Mouse (Mus musculus) ES-E14 (cell line): Measurements from ENCODE around the gene Gcnt7. TPM values are rescaled to one million over a fixed set of nuclear protein-coding genes. Genes with fewer than 3 reads are reported as not detected.

ENCODE experiments used
- DNase-seq: peaks from one replicate; pipeline ENCODE4 v3.0.0-alpha.2; 2013; ENCODE audit warnings: low read depth, low spot score
- H3K27ac ChIP-seq: 2 replicates; pipeline ENCODE4 v1.5.1; 2012; ENCODE audit warnings: low read depth, mild to moderate bottlenecking, low read length, moderate library complexity, mixed read lengths; ENCODE audit not compliant: poor library complexity, insufficient read depth, severe bottlenecking
- H3K36me3 ChIP-seq: 2 replicates; pipeline ENCODE4 v1.6.1; 2012; ENCODE audit warnings: mild to moderate bottlenecking, low read length, moderate library complexity, mixed read lengths; ENCODE audit not compliant: control insufficient read depth, poor library complexity, insufficient read depth, severe bottlenecking
- H3K4me1 ChIP-seq, 2 experiments: fragments of 150-350 bp in 1 of 2; sonication (generic) in 1 of 2; 2 replicates each; pipeline ENCODE4 v1.6.1; 2012; ENCODE audit warnings: low read length in 2 of 2, mild to moderate bottlenecking in 1 of 2, mixed read lengths in 1 of 2; ENCODE audit not compliant: control insufficient read depth in 2 of 2, insufficient read depth in 2 of 2, poor library complexity in 1 of 2
- H3K4me3 ChIP-seq, 2 experiments: fragments of 150-350 bp in 1 of 2; sonication (generic) in 1 of 2; 2 replicates each; pipeline ENCODE4 v1.5.1; 2012; ENCODE audit warnings: low read length in 2 of 2, low read depth in 1 of 2, mild to moderate bottlenecking in 1 of 2, mixed read lengths in 1 of 2; ENCODE audit not compliant: insufficient read depth in 1 of 2, poor library complexity in 1 of 2, severe bottlenecking in 1 of 2
- H3K9ac ChIP-seq: 2 replicates; pipeline ENCODE4 v1.6.1; 2012; ENCODE audit warnings: low read depth, mild to moderate bottlenecking, low read length, mixed read lengths; ENCODE audit not compliant: poor library complexity, insufficient read depth, severe bottlenecking
- H3K9me3 ChIP-seq: fragments of 150-350 bp; sonication (generic); 2 replicates; pipeline ENCODE4 v1.6.1; 2012; ENCODE audit warnings: low read depth, mild to moderate bottlenecking, low read length; ENCODE audit not compliant: control insufficient read depth, insufficient read depth
- CHD2 ChIP-seq: IDR thresholded peaks from 2 replicates; pipeline ENCODE4 v1.6.1; 2014; ENCODE audit warnings: mild to moderate bottlenecking, low read depth, low read length, inconsistent platforms
- HCFC1 ChIP-seq: IDR thresholded peaks from 2 replicates; pipeline ENCODE4 v1.6.1; 2012; ENCODE audit warnings: low read length, inconsistent platforms, borderline replicate concordance; ENCODE audit not compliant: insufficient read depth
- MAFK ChIP-seq: IDR thresholded peaks from 2 replicates; pipeline ENCODE4 v1.6.1; 2014; ENCODE audit warnings: mild to moderate bottlenecking, low read depth, low read length, inconsistent platforms; ENCODE audit not compliant: insufficient read depth
- ZC3H11A ChIP-seq: IDR thresholded peaks from 2 replicates; pipeline ENCODE4 v1.6.1; 2012; ENCODE audit warnings: low read depth, mild to moderate bottlenecking, inconsistent platforms, low read length, borderline replicate concordance
- ZNF384 ChIP-seq: IDR thresholded peaks from 2 replicates; pipeline ENCODE4 v1.6.1; 2012; ENCODE audit warnings: low read depth, low read length, inconsistent platforms
- in situ Hi-C, 2 experiments: fragments of 600-800 bp; cut with MboI; formaldehyde crosslinking; loops; one replicate each; pipeline ENCODE4 v1.15.1; 2025; ENCODE audit warnings: low sequenced_read_pairs in 2 of 2, inconsistent platforms in 1 of 2; ENCODE audit not compliant: unreplicated experiment in 2 of 2
- total RNA-seq: library from RNA; depleted of rRNA; stranded (reverse); fragments of 300-350 nt; gene quantifications from 2 replicates; pipeline ENCODE4 v1.2.3, GENCODE M21; 2012

The Gcnt7 gene
- total RNA-seq, 1 experiment, result 0.27 TPM

GRCm38 (mm10) chr2:172450640-172451039 lies 7.8 kb downstream of the Gcnt7 start:
- TF ChIP-seq HCFC1, result no peak
- no peak for TF ChIP-seq CHD2
- TF ChIP-seq ZNF384, result no peak
- no peak for TF ChIP-seq ZC3H11A
- no peak for TF ChIP-seq MAFK

GRCm38 (mm10) chr2:172448329-172448728 lies 10.1 kb downstream of the Gcnt7 start:
- TF ChIP-seq MAFK, result no peak
- no peak for TF ChIP-seq ZNF384
- no peak for TF ChIP-seq ZC3H11A
- no peak for TF ChIP-seq CHD2
- TF ChIP-seq HCFC1, result no peak
- H3K27ac ChIP-seq, result no peak overlapping the region
- no peak for DNase-seq
- H3K9me3 ChIP-seq, result no peaks in the 10 kb centered on the region
- H3K36me3 ChIP-seq, result peaks cover 44% of the 10 kb centered on the region
- no peaks in the 10 kb centered on the region for H3K4me1 ChIP-seq
- H3K9ac ChIP-seq, result no peak overlapping the region
- H3K4me3 ChIP-seq, result no peak overlapping the region
- in situ Hi-C loops, result loop anchor here in 1 of 2 experiments (25.0 kb wide), 1 partner anchor 211 kb away; the partner anchor contains the start of gene Mc3r

More at GRCm38 (mm10) chr2:172450640-172451039, 7.8 kb downstream of the Gcnt7 start:
- Histone ChIP-seq H3K9me3 (no peaks in the 10 kb centered on the region), H3K36me3 (peaks cover 46% of the 10 kb centered on the region), H3K4me3 (no peak overlapping the region), H3K9ac (no peak overlapping the region), H3K4me1 (no peaks in the 10 kb centered on the region), H3K27ac (no peak overlapping the region)
- DNase-seq, result no peak
- in situ Hi-C loops, result no loop called here

GRCm38 (mm10) chr2:172447317-172447716 lies 11.1 kb downstream of the Gcnt7 start:
- Histone ChIP-seq H3K4me1 (no peaks in the 10 kb centered on the region), H3K27ac (no peak overlapping the region), H3K36me3 (peaks cover 40% of the 10 kb centered on the region), H3K4me3 (no peak overlapping the region), H3K9ac (no peak overlapping the region), H3K9me3 (no peaks in the 10 kb centered on the region)
- no peak for TF ChIP-seq ZNF384
- TF ChIP-seq ZC3H11A, result no peak
- no peak for TF ChIP-seq CHD2
- TF ChIP-seq MAFK, result no peak
- TF ChIP-seq HCFC1, result no peak
- DNase-seq, result no peak
- in situ Hi-C loops, result loop anchor here in 1 of 2 experiments (25.0 kb wide), 1 partner anchor 210 kb away; the partner anchor contains the start of gene Mc3r

- no peak overlapping the region for H3K9ac ChIP-seq
- no peak for DNase-seq
- TF ChIP-seq HCFC1, result no peak
- TF ChIP-seq ZNF384, result no peak
- no peak for TF ChIP-seq ZC3H11A
- no peak for TF ChIP-seq CHD2
- TF ChIP-seq MAFK, result no peak
- in situ Hi-C loops, result loop anchor here in 1 of 2 experiments (25.0 kb wide), 1 partner anchor 208 kb away; the partner anchor contains the start of gene Mc3r
- H3K36me3 ChIP-seq, result peaks cover 37% of the 10 kb centered on the region
- H3K4me3 ChIP-seq, result no peak overlapping the region
- peaks cover 0 to 2% of the 10 kb centered on the region in 2 experiments; a peak in 1 of 4 replicates for H3K4me1 ChIP-seq
- H3K27ac ChIP-seq, result no peak overlapping the region
- no peaks in the 10 kb centered on the region for H3K9me3 ChIP-seq
Observed at GRCm38 (mm10) chr2:172445617-172446016, 12.8 kb downstream of the Gcnt7 start.
